Mouse (Mus musculus): ENCODE measurements at regions not wholly inside any gene's neighbourhood (a gene's known extent, or its start where the extent isn't known, plus 50 kb on each side); places are given as distances from the start of the nearest gene placed in this dataset.

GRCm38 (mm10) chr16:26234113-26234512 lies 128.5 kb upstream of the P3h2 start:
- H3K4me2 ChIP-seq = no peak overlapping the region
- ATAC-seq (ENCODE audit: insufficient number of reproducible peaks, insufficient read depth, low FRiP score, low TSS enrichment, low read depth) = 0 out of 2 replicates have a peak, but pooled peaks have one; percentile 69
- H3K27ac ChIP-seq = no peak overlapping the region
- H3K4me3 ChIP-seq = no peak overlapping the region
- no peaks in the 10 kb centered on the region for H3K27me3 ChIP-seq
- 6% methylated on average over 3 of the region's 3 CpGs for WGBS
- no peaks in the 10 kb centered on the region for H3K36me3 ChIP-seq
- H3K4me1 ChIP-seq = no peaks in the 10 kb centered on the region
- H3K9ac ChIP-seq = no peak overlapping the region
- H3K9me3 ChIP-seq = no peaks in the 10 kb centered on the region

GRCm38 (mm10) chr16:26231110-26231509 lies 125.5 kb upstream of the P3h2 start:
- Histone ChIP-seq H3K9me3 (no peaks in the 10 kb centered on the region), H3K9ac (no peak overlapping the region), H3K27me3 (no peaks in the 10 kb centered on the region), H3K4me3 (no peak overlapping the region), H3K27ac (no peak overlapping the region), H3K4me1 (no peaks in the 10 kb centered on the region), H3K4me2 (no peak overlapping the region), H3K36me3 (no peaks in the 10 kb centered on the region)
- no peak for ATAC-seq (ENCODE audit: insufficient number of reproducible peaks, insufficient read depth, low FRiP score, low TSS enrichment, low read depth)
- 78% methylated on average over 1 of the region's 1 CpGs for WGBS

- H3K9ac ChIP-seq = no peak overlapping the region
- H3K36me3 ChIP-seq = no peaks in the 10 kb centered on the region
- H3K4me3 ChIP-seq = no peak overlapping the region
- H3K4me2 ChIP-seq = no peak overlapping the region
- H3K9me3 ChIP-seq = 0 out of 2 replicates have a peak, but pooled peaks cover 4% of the 10 kb centered on the region
- 65% methylated on average over 3 of the region's 3 CpGs for WGBS
- no peak overlapping the region for H3K27ac ChIP-seq
- ATAC-seq (ENCODE audit: insufficient number of reproducible peaks, insufficient read depth, low FRiP score, low TSS enrichment, low read depth) = no peak
- H3K4me1 ChIP-seq = no peaks in the 10 kb centered on the region
- no peaks in the 10 kb centered on the region for H3K27me3 ChIP-seq
Observed at GRCm38 (mm10) chr16:26211418-26211817, 105.8 kb upstream of the P3h2 start.

GRCm38 (mm10) chr16:26199125-26199524 lies 93.5 kb upstream of the P3h2 start:
- WGBS = 10% methylated on average over 4 of the region's 4 CpGs
- no peaks in the 10 kb centered on the region for H3K27me3 ChIP-seq
- H3K9me3 ChIP-seq = no peaks in the 10 kb centered on the region
- no peak overlapping the region for H3K27ac ChIP-seq
- no peak overlapping the region for H3K4me3 ChIP-seq
- no peak for ATAC-seq (ENCODE audit: insufficient number of reproducible peaks, insufficient read depth, low FRiP score, low TSS enrichment, low read depth)
- no peak overlapping the region for H3K9ac ChIP-seq
- H3K36me3 ChIP-seq = no peaks in the 10 kb centered on the region
- peaks cover 3% of the 10 kb centered on the region; the same call in 1 of the 2 replicates for H3K4me1 ChIP-seq
- H3K4me2 ChIP-seq = no peak overlapping the region

GRCm38 (mm10) chr16:26196345-26196744 lies 90.8 kb upstream of the P3h2 start:
- ATAC-seq (ENCODE audit: insufficient number of reproducible peaks, insufficient read depth, low FRiP score, low TSS enrichment, low read depth) = no peak

GRCm38 (mm10) chr16:26185288-26186281 lies 80.0 kb upstream of the P3h2 start:
- Histone ChIP-seq H3K4me3 (no peak overlapping the region), H3K9ac (no peak overlapping the region), H3K4me2 (no peak overlapping the region), H3K27me3 (no peaks in the 10 kb centered on the region), H3K36me3 (no peaks in the 10 kb centered on the region), H3K27ac (peak overlapping the region; percentile 78), H3K9me3 (no peaks in the 10 kb centered on the region), H3K4me1 (peaks cover 14% of the 10 kb centered on the region)
- WGBS = 24% methylated on average over 8 of the region's 8 CpGs
- ATAC-seq (ENCODE audit: insufficient number of reproducible peaks, insufficient read depth, low FRiP score, low TSS enrichment, low read depth) = peak; percentile 62

More at GRCm38 (mm10) chr16:26196345-26196744, 90.8 kb upstream of the P3h2 start:
- Histone ChIP-seq H3K27ac (no peak overlapping the region), H3K9ac (no peak overlapping the region), H3K4me1 (peaks cover 3% of the 10 kb centered on the region; the same call in 1 of the 2 replicates), H3K9me3 (no peaks in the 10 kb centered on the region), H3K36me3 (no peaks in the 10 kb centered on the region), H3K4me3 (no peak overlapping the region), H3K4me2 (no peak overlapping the region), H3K27me3 (no peaks in the 10 kb centered on the region)

GRCm38 (mm10) chr16:26184647-26185262 lies 79.2 kb upstream of the P3h2 start:
- Histone ChIP-seq H3K36me3 (no peaks in the 10 kb centered on the region), H3K27ac (no peak overlapping the region), H3K4me1 (peaks cover 14% of the 10 kb centered on the region), H3K9me3 (no peaks in the 10 kb centered on the region), H3K9ac (no peak overlapping the region), H3K27me3 (no peaks in the 10 kb centered on the region), H3K4me3 (no peak overlapping the region), H3K4me2 (no peak overlapping the region)
- WGBS = 47% methylated on average over 6 of the region's 6 CpGs
- ATAC-seq (ENCODE audit: insufficient number of reproducible peaks, insufficient read depth, low FRiP score, low TSS enrichment, low read depth) = no peak

- ATAC-seq (ENCODE audit: insufficient number of reproducible peaks, insufficient read depth, low FRiP score, low TSS enrichment, low read depth) = no peak
Observed at GRCm38 (mm10) chr16:26183530-26183929, 77.9 kb upstream of the P3h2 start.

GRCm38 (mm10) chr16:26181716-26182115 lies 76.1 kb upstream of the P3h2 start:
- Histone ChIP-seq H3K9ac (no peak overlapping the region), H3K4me2 (no peak overlapping the region), H3K27me3 (no peaks in the 10 kb centered on the region), H3K27ac (no peak overlapping the region), H3K9me3 (no peaks in the 10 kb centered on the region), H3K4me1 (peaks cover 14% of the 10 kb centered on the region), H3K36me3 (no peaks in the 10 kb centered on the region), H3K4me3 (no peak overlapping the region)
- WGBS = 64% methylated on average over 3 of the region's 3 CpGs
- no peak for ATAC-seq (ENCODE audit: insufficient number of reproducible peaks, insufficient read depth, low FRiP score, low TSS enrichment, low read depth)

More at GRCm38 (mm10) chr16:26183530-26183929, 77.9 kb upstream of the P3h2 start:
- Histone ChIP-seq H3K4me2 (no peak overlapping the region), H3K9me3 (no peaks in the 10 kb centered on the region), H3K36me3 (no peaks in the 10 kb centered on the region), H3K9ac (no peak overlapping the region), H3K27me3 (no peaks in the 10 kb centered on the region), H3K4me1 (peaks cover 14% of the 10 kb centered on the region), H3K27ac (no peak overlapping the region), H3K4me3 (no peak overlapping the region)

- no peak overlapping the region for H3K27ac ChIP-seq
- ATAC-seq (ENCODE audit: insufficient number of reproducible peaks, insufficient read depth, low FRiP score, low TSS enrichment, low read depth) = no peak
- H3K27me3 ChIP-seq = no peaks in the 10 kb centered on the region
- no peaks in the 10 kb centered on the region for H3K9me3 ChIP-seq
- no peak overlapping the region for H3K9ac ChIP-seq
- no peak overlapping the region for H3K4me3 ChIP-seq
- WGBS = 50% methylated on average over 3 of the region's 3 CpGs
- H3K36me3 ChIP-seq = no peaks in the 10 kb centered on the region
- H3K4me2 ChIP-seq = no peak overlapping the region
- 0 out of 2 replicates have a peak, but pooled peaks cover 4% of the 10 kb centered on the region for H3K4me1 ChIP-seq
Observed at GRCm38 (mm10) chr16:26171441-26171840, 65.9 kb upstream of the P3h2 start.

- Histone ChIP-seq H3K9ac (no peak overlapping the region), H3K27me3 (no peaks in the 10 kb centered on the region), H3K4me3 (no peak overlapping the region), H3K36me3 (no peaks in the 10 kb centered on the region), H3K4me2 (no peak overlapping the region), H3K9me3 (no peaks in the 10 kb centered on the region), H3K4me1 (0 out of 2 replicates have a peak, but pooled peaks cover 8% of the 10 kb centered on the region), H3K27ac (no peak overlapping the region)
- no peak for ATAC-seq (ENCODE audit: insufficient number of reproducible peaks, insufficient read depth, low FRiP score, low TSS enrichment, low read depth)
- 85% methylated on average over 1 of the region's 1 CpGs for WGBS
Observed at GRCm38 (mm10) chr16:26169382-26169781, 63.8 kb upstream of the P3h2 start.

- Histone ChIP-seq H3K4me3 (no peak overlapping the region), H3K4me2 (no peak overlapping the region), H3K36me3 (no peaks in the 10 kb centered on the region), H3K27me3 (no peaks in the 10 kb centered on the region), H3K4me1 (0 out of 2 replicates have a peak, but pooled peaks cover 8% of the 10 kb centered on the region), H3K9me3 (no peaks in the 10 kb centered on the region), H3K9ac (no peak overlapping the region), H3K27ac (no peak overlapping the region)
- WGBS = 83% methylated on average over 2 of the region's 2 CpGs
- ATAC-seq (ENCODE audit: insufficient number of reproducible peaks, insufficient read depth, low FRiP score, low TSS enrichment, low read depth) = no peak
Observed at GRCm38 (mm10) chr16:26168216-26168615, 62.6 kb upstream of the P3h2 start.

Data from embryonic facial prominence, embryonic 13.5 days (tissue).